Mouse (Mus musculus) small intestine, adult 2 months (tissue): ENCODE results near the gene Epha7.

ENCODE experiments used
- CTCF ChIP-seq: fragments of 200-500 bp; IDR thresholded peaks from 2 replicates; pipeline ENCODE4 v1.5.1; 2012; ENCODE audit warnings: low read depth, mild to moderate bottlenecking, control low read depth, inconsistent platforms, low read length, moderate library complexity, mixed read lengths; ENCODE audit not compliant: insufficient replicate concordance, insufficient read length; ENCODE audit errors: extremely low read depth
- POLR2A ChIP-seq: fragments of 200-500 bp; IDR thresholded peaks from 2 replicates; pipeline ENCODE4 v1.6.1; 2012; ENCODE audit warnings: low read depth, mild to moderate bottlenecking, control low read depth, inconsistent platforms, low read length, moderate library complexity

GRCm38 (mm10) chr4:28823616-28824015 is 10.7 kb downstream of the Epha7 start:
- no peak for TF ChIP-seq POLR2A
- TF ChIP-seq CTCF, result no peak
